Mouse (Mus musculus): ENCODE measurements at regions not wholly inside any gene's neighbourhood (a gene's known extent, or its start where the extent isn't known, plus 50 kb on each side); places are given as distances from the start of the nearest gene placed in this dataset.

DNA sequence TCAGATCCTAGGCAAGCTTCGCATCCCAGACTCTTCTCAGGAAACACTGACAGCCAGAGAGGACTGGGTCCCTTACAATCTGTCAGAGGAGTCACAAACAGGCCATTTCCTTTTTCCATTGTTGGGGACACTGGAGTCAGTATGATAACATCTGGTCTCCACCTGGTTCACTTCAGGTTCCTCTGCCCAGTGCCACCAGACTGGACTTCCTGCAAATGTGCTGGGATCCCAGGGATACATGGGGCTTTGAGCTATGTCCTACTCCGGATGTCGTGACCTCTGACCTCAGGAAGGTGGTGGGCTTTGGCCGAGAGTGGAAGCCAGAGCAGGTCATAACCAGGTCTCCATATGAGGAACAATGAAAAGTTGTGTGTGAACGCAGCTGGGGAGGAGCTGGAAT, 96.0 kb upstream of the Sulf2 start:
- TF ChIP-seq CTCF (IDR thresholded peaks at IDR 0.05; ENCODE audit: insufficient read depth, low read depth, low read length) (no peak), POLR2A (IDR thresholded peaks at IDR 0.05; ENCODE audit: insufficient read depth, low read depth, low read length) (no peak)
- H3K27ac ChIP-seq (ENCODE audit: insufficient read depth, low read depth, low read length): no peak overlapping the region
- 84% methylated on average over 5 of the region's 5 CpGs for WGBS
- no peak overlapping the region for H3K4me3 ChIP-seq (ENCODE audit: insufficient read depth, low read depth, low read length)
- peaks cover 17% of the 10 kb centered on the region for H3K4me1 ChIP-seq (ENCODE audit: control insufficient read depth, insufficient read depth, low read length)

- TF ChIP-seq CTCF (IDR thresholded peaks at IDR 0.05; ENCODE audit: insufficient read depth, low read depth, low read length) (no peak), POLR2A (IDR thresholded peaks at IDR 0.05; ENCODE audit: insufficient read depth, low read depth, low read length) (no peak)
- H3K4me1 ChIP-seq (ENCODE audit: control insufficient read depth, insufficient read depth, low read length): peaks cover 17% of the 10 kb centered on the region
- H3K4me3 ChIP-seq (ENCODE audit: insufficient read depth, low read depth, low read length): no peak overlapping the region
- WGBS: 92% methylated on average over 10 of the region's 10 CpGs
- H3K27ac ChIP-seq (ENCODE audit: insufficient read depth, low read depth, low read length): no peak overlapping the region
These were observed 95.1 kb upstream of the Sulf2 start for GRCm38 (mm10) chr2:166250571-166250970.

GRCm38 (mm10) chr2:166249338-166249950, 94.0 kb upstream of the Sulf2 start:
- WGBS: 23% methylated on average over 7 of the region's 7 CpGs
- TF ChIP-seq CTCF (IDR thresholded peaks at IDR 0.05; ENCODE audit: insufficient read depth, low read depth, low read length): no peak
- no peak for TF ChIP-seq POLR2A (IDR thresholded peaks at IDR 0.05; ENCODE audit: insufficient read depth, low read depth, low read length)
- Histone ChIP-seq H3K27ac (ENCODE audit: insufficient read depth, low read depth, low read length) (no peak overlapping the region), H3K4me3 (ENCODE audit: insufficient read depth, low read depth, low read length) (no peak overlapping the region), H3K4me1 (ENCODE audit: control insufficient read depth, insufficient read depth, low read length) (peaks cover 17% of the 10 kb centered on the region)

GRCm38 (mm10) chr2:166246401-166247189, 91.1 kb upstream of the Sulf2 start:
- peaks cover 31% of the 10 kb centered on the region for H3K4me1 ChIP-seq (ENCODE audit: control insufficient read depth, insufficient read depth, low read length)
- H3K4me3 ChIP-seq (ENCODE audit: insufficient read depth, low read depth, low read length): no peak overlapping the region
- no peak overlapping the region for H3K27ac ChIP-seq (ENCODE audit: insufficient read depth, low read depth, low read length)
- WGBS: 84% methylated on average over 17 of the region's 17 CpGs
- no peak for TF ChIP-seq CTCF (IDR thresholded peaks at IDR 0.05; ENCODE audit: insufficient read depth, low read depth, low read length)
- no peak for TF ChIP-seq POLR2A (IDR thresholded peaks at IDR 0.05; ENCODE audit: insufficient read depth, low read depth, low read length)

DNA sequence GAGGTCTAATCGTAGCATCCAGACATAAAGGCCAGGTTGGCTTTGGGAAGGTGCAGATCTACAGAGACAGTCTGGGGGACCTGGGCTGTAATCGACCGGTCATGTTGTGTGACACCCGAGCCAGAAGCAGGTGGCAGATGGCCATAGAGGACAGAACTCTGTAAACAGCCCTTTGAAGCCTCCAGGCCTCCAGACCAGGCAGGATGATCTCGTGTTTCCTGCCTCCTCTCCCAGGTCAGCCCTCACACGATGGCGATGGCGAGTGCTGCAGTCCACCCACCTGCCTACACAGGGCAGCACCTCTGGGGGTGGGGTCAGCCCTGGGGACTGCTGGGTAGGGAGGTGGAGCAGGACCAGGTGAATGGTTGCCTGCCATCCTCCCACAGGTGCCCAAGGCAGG, 89.8 kb upstream of the Sulf2 start:
- TF ChIP-seq CTCF (IDR thresholded peaks at IDR 0.05; ENCODE audit: insufficient read depth, low read depth, low read length) (no peak), POLR2A (IDR thresholded peaks at IDR 0.05; ENCODE audit: insufficient read depth, low read depth, low read length) (no peak)
- H3K4me1 ChIP-seq (ENCODE audit: control insufficient read depth, insufficient read depth, low read length): peaks cover 35% of the 10 kb centered on the region
- no peak overlapping the region for H3K27ac ChIP-seq (ENCODE audit: insufficient read depth, low read depth, low read length)
- no peak overlapping the region for H3K4me3 ChIP-seq (ENCODE audit: insufficient read depth, low read depth, low read length)
- 77% methylated on average over 8 of the region's 8 CpGs for WGBS

DNA sequence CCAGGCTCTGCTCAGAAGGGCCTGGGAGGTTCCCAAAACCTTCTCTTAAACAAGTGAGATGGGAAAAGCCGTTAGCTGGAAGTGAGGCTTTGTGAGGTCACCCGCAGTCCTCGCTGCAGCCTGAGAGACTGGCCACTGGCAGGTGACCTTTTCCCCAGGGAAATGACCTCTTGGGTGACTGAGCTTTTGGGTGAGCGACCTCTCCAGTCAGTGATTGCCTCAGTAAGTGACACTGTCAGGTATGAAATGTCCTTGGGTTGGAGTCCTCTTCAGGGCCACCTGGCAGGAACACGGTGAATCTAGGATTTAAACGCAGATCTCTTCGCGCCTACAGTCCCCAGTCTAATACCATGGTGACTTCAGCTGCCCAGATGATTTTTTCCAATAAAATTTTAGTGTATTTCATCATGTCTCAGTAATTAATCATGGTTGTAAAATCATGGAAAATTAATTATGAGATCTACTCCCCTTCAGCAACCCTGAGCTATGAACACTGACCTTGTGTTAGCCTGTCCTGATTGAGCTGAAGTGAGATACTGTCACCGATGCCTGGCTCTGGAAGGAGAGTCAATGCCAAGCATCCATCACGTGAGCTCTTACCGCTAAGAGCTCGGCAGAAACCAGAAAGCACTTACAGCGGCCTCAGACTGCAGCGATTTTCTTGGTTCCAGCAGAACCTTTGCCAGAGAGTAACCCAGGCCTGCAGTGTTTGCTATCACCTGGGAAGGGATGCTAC, 87.5 kb upstream of the Sulf2 start:
- Histone ChIP-seq H3K27ac (ENCODE audit: insufficient read depth, low read depth, low read length) (no peak overlapping the region), H3K4me1 (ENCODE audit: control insufficient read depth, insufficient read depth, low read length) (peaks cover 30% of the 10 kb centered on the region), H3K4me3 (ENCODE audit: insufficient read depth, low read depth, low read length) (no peak overlapping the region)
- TF ChIP-seq CTCF (IDR thresholded peaks at IDR 0.05; ENCODE audit: insufficient read depth, low read depth, low read length) (no peak), POLR2A (IDR thresholded peaks at IDR 0.05; ENCODE audit: insufficient read depth, low read depth, low read length) (no peak)
- 87% methylated on average over 14 of the region's 14 CpGs for WGBS

DNA sequence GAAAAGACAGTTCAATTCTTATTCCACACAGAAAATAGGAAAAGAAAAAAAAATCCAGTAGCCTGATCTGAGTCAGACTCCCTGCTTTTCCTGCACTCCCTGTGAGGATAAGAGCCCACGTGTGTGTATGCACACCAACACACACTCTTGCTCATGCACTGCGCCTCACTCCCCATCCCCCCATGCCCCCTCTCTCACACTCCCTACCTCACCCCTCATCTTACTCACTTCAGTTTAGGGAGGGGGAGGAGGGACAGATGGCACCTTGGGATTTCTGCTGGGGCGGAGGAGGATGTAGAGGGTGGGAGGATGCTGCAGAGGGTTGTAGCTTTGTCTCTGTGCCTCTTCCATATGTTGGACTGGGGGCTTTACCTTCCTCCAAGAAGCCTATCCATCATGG, 85.8 kb upstream of the Sulf2 start:
- 57% methylated on average over 3 of the region's 3 CpGs for WGBS

GRCm38 (mm10) chr2:166240056-166240455, 84.6 kb upstream of the Sulf2 start:
- Histone ChIP-seq H3K27ac (ENCODE audit: insufficient read depth, low read depth, low read length) (no peak overlapping the region), H3K4me1 (ENCODE audit: control insufficient read depth, insufficient read depth, low read length) (peaks cover 31% of the 10 kb centered on the region), H3K4me3 (ENCODE audit: insufficient read depth, low read depth, low read length) (no peak overlapping the region)
- TF ChIP-seq CTCF (IDR thresholded peaks at IDR 0.05; ENCODE audit: insufficient read depth, low read depth, low read length) (no peak), POLR2A (IDR thresholded peaks at IDR 0.05; ENCODE audit: insufficient read depth, low read depth, low read length) (no peak)
- WGBS: 91% methylated on average over 4 of the region's 4 CpGs

More for the DNA sequence above, 85.8 kb upstream of the Sulf2 start:
- no peak for TF ChIP-seq CTCF (IDR thresholded peaks at IDR 0.05; ENCODE audit: insufficient read depth, low read depth, low read length)
- Histone ChIP-seq H3K27ac (ENCODE audit: insufficient read depth, low read depth, low read length) (no peak overlapping the region), H3K4me3 (ENCODE audit: insufficient read depth, low read depth, low read length) (no peak overlapping the region), H3K4me1 (ENCODE audit: control insufficient read depth, insufficient read depth, low read length) (peaks cover 31% of the 10 kb centered on the region)
